Comparison of ENCODE assay signal across 14 mouse cellular contexts in the genomic region with DNA sequence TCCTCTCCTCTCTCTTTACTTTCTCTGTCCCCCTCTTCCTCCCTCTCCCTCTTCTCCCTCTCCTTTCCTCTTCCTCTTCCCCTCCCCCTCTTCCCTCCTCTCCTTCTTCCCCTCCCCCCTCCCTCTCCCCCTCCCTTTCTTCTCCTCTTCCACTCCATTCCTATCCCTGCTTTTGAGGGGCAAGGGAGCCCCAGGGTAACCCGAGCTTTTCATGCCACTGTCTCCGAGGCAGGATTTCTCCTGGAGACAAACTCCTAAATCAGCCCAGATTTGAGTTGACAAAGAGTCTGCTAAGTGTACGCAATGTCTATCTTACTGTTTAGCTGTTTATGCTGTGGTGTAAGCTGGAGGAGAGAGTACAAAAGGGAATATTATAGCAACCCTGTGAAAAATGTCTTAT.
A peak's percentile ranks its signal among the peaks of the same experiment; 100 is the strongest.
DNase-seq lines count a peak whose midpoint lies in the region; ATAC-seq and TF ChIP-seq lines count a peak whose summit lies in the region.
"Had no signal": no experiment of that assay in that cellular context is flagged by ENCODE, and none has a peak within 500 bp of the region (broad histone marks: within the 10 kb centered on the region; RNA-seq: fewer than 3 reads in every experiment).

No protein-coding gene starts in this region.

- peak overlapping the region; percentile 30; the same call in 1 of the 2 replicates for H3K27ac ChIP-seq in midbrain, embryonic 11.5 days (ENCODE audit: low read depth, low read length)
- no peak overlapping the region for H3K27ac ChIP-seq in midbrain, embryonic 16.5 days (ENCODE audit: low read length)
- no peak overlapping the region for H3K27ac ChIP-seq in embryonic facial prominence, embryonic 14.5 days (replicated peaks; ENCODE audit: low read depth, low read length)
- 0 out of 2 replicates have a peak overlapping the region, but pooled peaks have one; percentile 43 for H3K27ac ChIP-seq in midbrain, embryonic 14.5 days (replicated peaks; ENCODE audit: low read depth, low read length)
- H3K27ac ChIP-seq: heart, embryonic 15.5 days; macrophage had no signal

- no peak for ATAC-seq in midbrain, embryonic 11.5 days (ENCODE audit: low FRiP score)
- ATAC-seq in midbrain, embryonic 16.5 days: no peak
- 0 out of 2 replicates have a peak, but pooled peaks have one; percentile 10 for ATAC-seq in embryonic facial prominence, embryonic 14.5 days (ENCODE audit: low read depth)
- no peak for ATAC-seq in midbrain, embryonic 14.5 days (ENCODE audit: low FRiP score, low TSS enrichment)
- ATAC-seq in monocyte, adult 5-6 weeks (replicated peaks; ENCODE audit: insufficient number of reproducible peaks, low FRiP score, low TSS enrichment, poor library complexity, severe bottlenecking): no peak
- ATAC-seq: activated CD4-positive, CD25-positive, alpha-beta regulatory T cell, adult 4 months had no signal

- H3K9ac ChIP-seq in midbrain, embryonic 11.5 days (ENCODE audit: low read length): no peak overlapping the region
- no peak overlapping the region for H3K9ac ChIP-seq in midbrain, embryonic 16.5 days (ENCODE audit: low read depth, low read length)
- H3K9ac ChIP-seq in embryonic facial prominence, embryonic 14.5 days (ENCODE audit: low read depth, low read length): no peak overlapping the region
- H3K9ac ChIP-seq in midbrain, embryonic 14.5 days (replicated peaks; ENCODE audit: low read length): no peak overlapping the region
- H3K9ac ChIP-seq: heart, embryonic 15.5 days had no signal

- WGBS in midbrain, embryonic 11.5 days: 20% methylated on average over 3 of the region's 3 CpGs
- 19% methylated on average over 3 of the region's 3 CpGs for WGBS in midbrain, embryonic 16.5 days
- WGBS in embryonic facial prominence, embryonic 14.5 days: 18% methylated on average over 3 of the region's 3 CpGs
- WGBS in midbrain, embryonic 14.5 days: 15% methylated on average over 3 of the region's 3 CpGs
- 53% methylated on average over 3 of the region's 3 CpGs for WGBS in lung, adult 2 months

- no peak for TF ChIP-seq POLR2A in lung, adult 2 months (IDR thresholded peaks at IDR 0.05; ENCODE audit: borderline replicate concordance, extremely low read depth, low read depth, low read length)

- no peak overlapping the region for H3K4me2 ChIP-seq in midbrain, embryonic 11.5 days
- no peak overlapping the region for H3K4me2 ChIP-seq in midbrain, embryonic 16.5 days (ENCODE audit: low read length)
- 0 out of 2 replicates have a peak overlapping the region, but pooled peaks have one; percentile 32 for H3K4me2 ChIP-seq in embryonic facial prominence, embryonic 14.5 days (ENCODE audit: low read depth, low read length)
- H3K4me2 ChIP-seq in midbrain, embryonic 14.5 days (ENCODE audit: low read length): no peak overlapping the region

- no peaks in the 10 kb centered on the region for H3K27me3 ChIP-seq in midbrain, embryonic 11.5 days (ENCODE audit: control insufficient read depth, insufficient read depth, low read length)
- no peaks in the 10 kb centered on the region for H3K27me3 ChIP-seq in midbrain, embryonic 16.5 days (ENCODE audit: control insufficient read depth, insufficient read depth, low read depth, low read length)
- H3K27me3 ChIP-seq in embryonic facial prominence, embryonic 14.5 days (replicated peaks; ENCODE audit: control insufficient read depth, insufficient read depth, low read length): no peaks in the 10 kb centered on the region
- no peaks in the 10 kb centered on the region for H3K27me3 ChIP-seq in midbrain, embryonic 14.5 days (ENCODE audit: control insufficient read depth, insufficient read depth, low read length)

- H3K4me3 ChIP-seq in midbrain, embryonic 11.5 days (ENCODE audit: low read depth, low read length): no peak overlapping the region
- H3K4me3 ChIP-seq in midbrain, embryonic 16.5 days (ENCODE audit: low read depth, low read length): no peak overlapping the region
- no peak overlapping the region for H3K4me3 ChIP-seq in embryonic facial prominence, embryonic 14.5 days (ENCODE audit: low read depth, low read length)
- no peak overlapping the region for H3K4me3 ChIP-seq in midbrain, embryonic 14.5 days (replicated peaks; ENCODE audit: low read depth, low read length)
- no peak overlapping the region for H3K4me3 ChIP-seq in lung, adult 2 months (replicated peaks; ENCODE audit: extremely low read depth, low read depth, low read length)
- H3K4me3 ChIP-seq: erythroblast, embryonic 14.5 days; heart, embryonic 15.5 days had no signal

- intact Hi-C loops in heart, postnatal 10 days (cut with DNase I): no loop called here

- TF ChIP-seq CTCF in lung, adult 2 months (IDR thresholded peaks at IDR 0.05; ENCODE audit: insufficient read depth, low read length): no peak

- no peaks in the 10 kb centered on the region for H3K36me3 ChIP-seq in midbrain, embryonic 11.5 days (ENCODE audit: control insufficient read depth, insufficient read depth, low read length)
- H3K36me3 ChIP-seq in midbrain, embryonic 16.5 days (ENCODE audit: control insufficient read depth, insufficient read depth, low read length): no peaks in the 10 kb centered on the region
- no peaks in the 10 kb centered on the region for H3K36me3 ChIP-seq in embryonic facial prominence, embryonic 14.5 days (ENCODE audit: control insufficient read depth, insufficient read depth, low read length)
- no peaks in the 10 kb centered on the region for H3K36me3 ChIP-seq in midbrain, embryonic 14.5 days (ENCODE audit: control insufficient read depth, insufficient read depth, low read length)
- H3K36me3 ChIP-seq: heart, embryonic 15.5 days had no signal

- DNase-seq in heart, adult 11 months: peak; percentile 46
- no peak for DNase-seq in heart, postnatal 10 days
- peak; percentile 69 for DNase-seq in midbrain, embryonic 11.5 days (ENCODE audit: low spot score, missing footprints)
- DNase-seq in embryonic facial prominence, embryonic 14.5 days (ENCODE audit: low spot score): no peak
- DNase-seq in midbrain, embryonic 14.5 days: no peak
- no peak for DNase-seq in lung, adult 2 months
- DNase-seq: adrenal gland, postnatal 36 days; kidney, adult 9 months had no signal

- H3K4me1 ChIP-seq in midbrain, embryonic 11.5 days (ENCODE audit: control insufficient read depth, insufficient read depth, low read length): peaks cover 17% of the 10 kb centered on the region
- peaks cover 6% of the 10 kb centered on the region; the same call in 1 of the 2 replicates for H3K4me1 ChIP-seq in midbrain, embryonic 16.5 days (ENCODE audit: control insufficient read depth, insufficient read depth, low read length)
- H3K4me1 ChIP-seq in embryonic facial prominence, embryonic 14.5 days (ENCODE audit: control insufficient read depth, insufficient read depth, low read length): peaks cover 12% of the 10 kb centered on the region
- H3K4me1 ChIP-seq in midbrain, embryonic 14.5 days (ENCODE audit: control insufficient read depth, insufficient read depth, low read length): peaks cover 8% of the 10 kb centered on the region
- peaks cover 4% of the 10 kb centered on the region for H3K4me1 ChIP-seq in lung, adult 2 months (ENCODE audit: control insufficient read depth, insufficient read depth, low read length)

- H3K9me3 ChIP-seq in midbrain, embryonic 11.5 days (ENCODE audit: control insufficient read depth, low read length): peaks cover 4% of the 10 kb centered on the region; the same call in 1 of the 2 replicates
- H3K9me3 ChIP-seq in midbrain, embryonic 16.5 days (replicated peaks; ENCODE audit: control insufficient read depth, low read length, poor library complexity, severe bottlenecking): no peaks in the 10 kb centered on the region; the same call in 1 of the 2 replicates
- H3K9me3 ChIP-seq in embryonic facial prominence, embryonic 14.5 days (ENCODE audit: control insufficient read depth, low read length): 0 out of 2 replicates have a peak, but pooled peaks cover 8% of the 10 kb centered on the region
- 0 out of 2 replicates have a peak, but pooled peaks cover 4% of the 10 kb centered on the region for H3K9me3 ChIP-seq in midbrain, embryonic 14.5 days (ENCODE audit: control insufficient read depth, low read length)
- H3K9me3 ChIP-seq: heart, embryonic 15.5 days had no signal

Comparison
In these comparisons a context has a peak if more than half of its experiments do, and no peak if none do; other contexts are left out.
1. DNase-seq: peak in heart, adult 11 months (single experiment) and midbrain, embryonic 11.5 days (single experiment); none in heart, postnatal 10 days (0 of 2), embryonic facial prominence, embryonic 14.5 days (single experiment), midbrain, embryonic 14.5 days (single experiment) and lung, adult 2 months (single experiment).
2. H3K27ac ChIP-seq: peak in midbrain, embryonic 11.5 days (single experiment) and midbrain, embryonic 14.5 days (single experiment); none in midbrain, embryonic 16.5 days (single experiment) and embryonic facial prominence, embryonic 14.5 days (single experiment).